Mouse (Mus musculus) myocyte (in vitro differentiated cells): ENCODE data around the gene Olfr467. TPM values are rescaled to one million over a fixed set of nuclear protein-coding genes. Genes with fewer than 3 reads are reported as not detected.
"Not testable (repeated sequence)": the region's sequence is repeated elsewhere in the genome, so short reads cannot be mapped to it uniquely, and the experiment has no call there.

Experiments used
- H3K27me3 ChIP-seq: one replicate; pipeline ENCODE4 v1.6.1; 2011; ENCODE audit not compliant: control insufficient read depth, insufficient read depth, insufficient read length
- H3K36me3 ChIP-seq: one replicate; pipeline ENCODE4 v1.6.1; 2011; ENCODE audit not compliant: control insufficient read depth, insufficient read depth
- H3K4me2 ChIP-seq: one replicate; pipeline ENCODE4 v1.6.1; 2011; ENCODE audit warnings: low read depth, control low read depth
- H3K4me3 ChIP-seq: one replicate; pipeline ENCODE4 v1.5.1; 2011; ENCODE audit warnings: mild to moderate bottlenecking, control low read depth, moderate library complexity
- H3K79me2 ChIP-seq: one replicate; pipeline ENCODE4 v1.6.1; 2011; ENCODE audit not compliant: control insufficient read depth, insufficient read depth
- H3ac ChIP-seq: one replicate; pipeline ENCODE4 v1.6.1; 2011; ENCODE audit not compliant: control insufficient read depth, insufficient read length
- CEBPB ChIP-seq: IDR thresholded peaks from 2 replicates; pipeline ENCODE4 v1.6.1; 2011; ENCODE audit warnings: mild to moderate bottlenecking, moderate library complexity; ENCODE audit not compliant: poor library complexity, insufficient read depth, severe bottlenecking
- E2F4 ChIP-seq: IDR thresholded peaks from one replicate; pipeline ENCODE4 v1.6.1; 2011; ENCODE audit warnings: mild to moderate bottlenecking, control low read depth, moderate library complexity; ENCODE audit not compliant: insufficient read depth
- MAX ChIP-seq: IDR thresholded peaks from one replicate; pipeline ENCODE4 v1.6.1; 2011; ENCODE audit warnings: low read depth, mild to moderate bottlenecking, control low read depth
- MYOD1 ChIP-seq, 3 experiments: IDR thresholded peaks; one replicate each; pipeline ENCODE4 v1.6.1; 2011; ENCODE audit warnings: control low read depth in 2 of 3, low read depth in 2 of 3, mild to moderate bottlenecking in 2 of 3, moderate library complexity in 1 of 3; ENCODE audit not compliant: insufficient read length in 2 of 3, control insufficient read depth in 1 of 3
- MYOG ChIP-seq, 3 experiments: IDR thresholded peaks; one replicate each; pipeline ENCODE4 v1.6.1; 2011; ENCODE audit warnings: control low read depth in 2 of 3, low read depth in 2 of 3, mild to moderate bottlenecking in 2 of 3; ENCODE audit not compliant: insufficient read length in 2 of 3, control insufficient read depth in 1 of 3, insufficient read depth in 1 of 3
- POLR2A ChIP-seq: IDR thresholded peaks from one replicate; pipeline ENCODE4 v1.6.1; 2011; ENCODE audit warnings: low read depth, mild to moderate bottlenecking, control low read depth, moderate library complexity; ENCODE audit not compliant: insufficient read length
- POLR2AphosphoS2 ChIP-seq: IDR thresholded peaks from one replicate; pipeline ENCODE4 v1.6.1; 2011; ENCODE audit warnings: low read depth, control low read depth; ENCODE audit not compliant: insufficient read length
- REST ChIP-seq: IDR thresholded peaks from one replicate; pipeline ENCODE4 v1.6.1; 2011; ENCODE audit warnings: mild to moderate bottlenecking, control low read depth, moderate library complexity; ENCODE audit not compliant: insufficient read depth, insufficient read length
- SRF ChIP-seq: IDR thresholded peaks from one replicate; pipeline ENCODE4 v1.6.1; 2011; ENCODE audit warnings: low read depth; ENCODE audit not compliant: control insufficient read depth, insufficient read length
- TCF12 ChIP-seq: IDR thresholded peaks from one replicate; pipeline ENCODE4 v1.6.1; 2011; ENCODE audit warnings: mild to moderate bottlenecking, control low read depth; ENCODE audit not compliant: poor library complexity, insufficient read depth, severe bottlenecking
- TCF3 ChIP-seq: IDR thresholded peaks from one replicate; pipeline ENCODE4 v1.6.1; 2011; ENCODE audit warnings: low read depth, control low read depth; ENCODE audit not compliant: insufficient read length
- USF1 ChIP-seq: IDR thresholded peaks from one replicate; pipeline ENCODE4 v1.6.1; 2011; ENCODE audit warnings: low read depth, mild to moderate bottlenecking, control low read depth, moderate library complexity
- polyA plus RNA-seq: library from polyadenylated mRNA; unstranded; fragments of >200 nt; fragmentation: generic; extraction: Trizol; gene quantifications from one replicate; pipeline ENCODE4 v1.2.1, GENCODE M21; 2012; ENCODE audit warnings: missing spikeins

The Olfr467 gene
- polyA plus RNA-seq, 1 experiment = not detected

GRCm38 (mm10) chr7:107801108-107801507 lies 11.0 kb upstream of the Olfr467 start, which contains the start of gene Ovch2:
Ovch2 (minus strand) TSS chr7:107801208.
- no peak within 1 kb of the TSS for H3K4me3 ChIP-seq
- no peaks in the 10 kb centered on the region for H3K79me2 ChIP-seq
- no peak within 1 kb of the TSS for H3ac ChIP-seq
- no peak within 1 kb of the TSS for H3K4me2 ChIP-seq
- no peaks in the 10 kb centered on the region for H3K36me3 ChIP-seq
- TF ChIP-seq REST (no peak), TCF3 (no peak), E2F4 (no peak), SRF (no peak), MYOG (IDR thresholded peaks at IDR 0.05; ENCODE audit: control insufficient read depth in 1 of 3, insufficient read depth in 1 of 3, insufficient read length in 2 of 3, low read depth in 2 of 3) (no peak), CEBPB (no peak), POLR2AphosphoS2 (no peak), MAX (no peak)
- no peaks in the 10 kb centered on the region for H3K27me3 ChIP-seq

GRCm38 (mm10) chr7:107802138-107802537 lies 9.9 kb upstream of the Olfr467 start:
- TF ChIP-seq REST = no peak
- TF ChIP-seq TCF12 = no peak
- TF ChIP-seq POLR2AphosphoS2 = no peak
- TF ChIP-seq E2F4 = no peak
- TF ChIP-seq CEBPB = no peak
- no peak for TF ChIP-seq MAX
- TF ChIP-seq TCF3 = no peak
- TF ChIP-seq USF1 = no peak
- TF ChIP-seq POLR2A = no peak
- TF ChIP-seq MYOD1 (IDR thresholded peaks at IDR 0.05; ENCODE audit: control insufficient read depth in 1 of 3, insufficient read length in 2 of 3, low read depth in 2 of 3) = no peak
- no peak for TF ChIP-seq SRF
- TF ChIP-seq MYOG (IDR thresholded peaks at IDR 0.05; ENCODE audit: control insufficient read depth in 1 of 3, insufficient read depth in 1 of 3, insufficient read length in 2 of 3, low read depth in 2 of 3) = no peak
- no peak overlapping the region for H3ac ChIP-seq
- H3K4me2 ChIP-seq = no peak overlapping the region
- H3K4me3 ChIP-seq = no peak overlapping the region
- no peaks in the 10 kb centered on the region for H3K79me2 ChIP-seq
- H3K27me3 ChIP-seq = no peaks in the 10 kb centered on the region
- no peaks in the 10 kb centered on the region for H3K36me3 ChIP-seq

- TF ChIP-seq POLR2AphosphoS2 (no peak), USF1 (no peak), MYOD1 (IDR thresholded peaks at IDR 0.05; ENCODE audit: control insufficient read depth in 1 of 3, insufficient read length in 2 of 3, low read depth in 2 of 3) (no peak), POLR2A (no peak), REST (no peak), MYOG (IDR thresholded peaks at IDR 0.05; ENCODE audit: control insufficient read depth in 1 of 3, insufficient read depth in 1 of 3, insufficient read length in 2 of 3, low read depth in 2 of 3) (no peak), MAX (no peak), CEBPB (no peak), TCF12 (no peak), SRF (no peak), TCF3 (no peak), E2F4 (no peak)
- Histone ChIP-seq H3ac (no peak overlapping the region), H3K36me3 (no peaks in the 10 kb centered on the region), H3K4me3 (no peak overlapping the region), H3K4me2 (no peak overlapping the region), H3K27me3 (no peaks in the 10 kb centered on the region), H3K79me2 (no peaks in the 10 kb centered on the region)
These were observed 7.4 kb downstream of the Olfr467 start for GRCm38 (mm10) chr7:107819442-107819841.

GRCm38 (mm10) chr7:107823867-107824266 lies 11.8 kb downstream of the Olfr467 start:
- not testable (repeated sequence) for H3K4me3 ChIP-seq, H3K4me2 ChIP-seq, H3K27me3 ChIP-seq, H3ac ChIP-seq, H3K79me2 ChIP-seq, H3K36me3 ChIP-seq

- H3ac ChIP-seq, H3K4me3 ChIP-seq, H3K4me2 ChIP-seq, H3K27me3 ChIP-seq, H3K79me2 ChIP-seq, H3K36me3 ChIP-seq: not testable (repeated sequence)
These were observed 13.4 kb downstream of the Olfr467 start, which contains the start of gene Olfr469 for GRCm38 (mm10) chr7:107825441-107825840. Olfr469 (minus strand) TSS chr7:107825541.

GRCm38 (mm10) chr7:107841719-107842118 lies 29.7 kb downstream of the Olfr467 start:
- Histone ChIP-seq H3K79me2 (no peaks in the 10 kb centered on the region), H3K4me3 (no peak overlapping the region), H3K27me3 (no peaks in the 10 kb centered on the region), H3ac (no peak overlapping the region), H3K36me3 (no peaks in the 10 kb centered on the region), H3K4me2 (no peak overlapping the region)
- TF ChIP-seq TCF12 (no peak), POLR2A (no peak), USF1 (no peak), MYOG (IDR thresholded peaks at IDR 0.05; ENCODE audit: control insufficient read depth in 1 of 3, insufficient read depth in 1 of 3, insufficient read length in 2 of 3, low read depth in 2 of 3) (no peak), CEBPB (no peak), SRF (no peak), MAX (no peak), REST (no peak), MYOD1 (IDR thresholded peaks at IDR 0.05; ENCODE audit: control insufficient read depth in 1 of 3, insufficient read length in 2 of 3, low read depth in 2 of 3) (no peak), POLR2AphosphoS2 (no peak), E2F4 (no peak), TCF3 (no peak)

GRCm38 (mm10) chr7:107847390-107847789 lies 35.3 kb downstream of the Olfr467 start, which contains the start of gene Olfr470:
Olfr470 (minus strand) TSS chr7:107847490.
- not testable (repeated sequence) for H3K4me3 ChIP-seq, H3K27me3 ChIP-seq, H3K79me2 ChIP-seq, H3K4me2 ChIP-seq, H3ac ChIP-seq, H3K36me3 ChIP-seq
